ENCODE assay signal across 12 mouse cellular contexts in the genomic region with DNA sequence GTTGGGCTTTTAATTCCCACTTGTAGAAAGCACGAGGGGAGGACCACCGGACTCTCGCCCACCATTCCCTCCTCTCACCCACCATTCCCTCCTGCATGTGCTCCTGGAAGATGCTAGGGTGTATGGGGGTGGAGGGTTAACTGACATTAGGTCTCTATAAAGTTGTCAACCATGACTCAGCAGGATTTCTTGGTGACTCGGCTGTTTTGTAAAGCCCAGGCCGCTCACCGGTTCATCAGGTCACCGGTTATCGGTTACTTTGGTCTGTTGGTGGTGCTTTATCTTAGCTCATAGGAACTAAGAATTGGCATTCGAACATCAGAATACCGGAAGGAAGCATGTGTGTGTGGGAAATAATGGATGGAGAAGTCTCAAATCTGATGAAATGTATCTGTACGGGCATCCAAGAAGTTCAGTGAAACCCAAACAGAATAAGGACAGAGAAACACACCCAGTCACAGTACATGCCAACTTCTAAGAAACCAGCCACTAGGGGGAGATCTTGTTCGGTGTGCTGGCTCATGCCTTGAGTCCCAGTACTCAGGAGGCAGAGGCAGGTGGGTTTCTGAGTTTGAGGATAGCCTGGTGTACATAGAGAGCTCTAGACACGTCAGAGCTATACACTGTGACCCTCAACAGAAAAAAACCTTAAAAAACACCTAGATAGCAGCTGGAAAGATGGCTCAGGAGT. TPM values are rescaled to one million over a fixed set of nuclear protein-coding genes. Genes with fewer than 3 reads are reported as not detected.
DNase-seq lines count a peak whose midpoint lies in the region; ATAC-seq and TF ChIP-seq lines count a peak whose summit lies in the region.
"Had no signal": no experiment of that assay in that cellular context is flagged by ENCODE, and none has a peak within 500 bp of the region (broad histone marks: within the 10 kb centered on the region; RNA-seq: fewer than 3 reads in every experiment).

No protein-coding gene starts in this region.

- intact Hi-C loops in heart, postnatal 14 days (cut with DNase I) = loop anchor here (5.0 kb wide), 1 partner anchor 85 kb away; no protein-coding TSS in a partner anchor

- ATAC-seq in lung, embryonic 14.5 days (ENCODE audit: insufficient read depth) = no peak
- ATAC-seq: hindbrain, embryonic 16.5 days; midbrain, embryonic 16.5 days had no signal

- H3K4me3 ChIP-seq in lung, embryonic 14.5 days (ENCODE audit: low read depth, low read length) = no peak overlapping the region

- H3K4me2 ChIP-seq in lung, embryonic 14.5 days = no peak overlapping the region

- WGBS in lung, embryonic 14.5 days = 94% methylated on average over 13 of the region's 13 CpGs

- no peak overlapping the region for H3K27ac ChIP-seq in lung, embryonic 14.5 days (ENCODE audit: low read depth)

- peaks cover 50% of the 10 kb centered on the region for H3K36me3 ChIP-seq in lung, embryonic 14.5 days (ENCODE audit: insufficient read depth)

- no peaks in the 10 kb centered on the region for H3K27me3 ChIP-seq in lung, embryonic 14.5 days (ENCODE audit: insufficient read depth, low read length)

- no peaks in the 10 kb centered on the region for H3K9me3 ChIP-seq in lung, embryonic 14.5 days (ENCODE audit: low read depth, low read length)

- TF ChIP-seq CTCF in lung, embryonic 14.5 days (IDR thresholded peaks at IDR 0.05; ENCODE audit: low read depth) = peak; percentile 43; the same call in 1 of the 2 replicates

- peak; percentile 14 to 44 for DNase-seq in heart, adult 18-20 months
- DNase-seq in heart, postnatal 14 days = no peak
- DNase-seq in 416B (ENCODE audit: low read depth) (peak; percentile 74), WW6 (ENCODE audit: low read depth, low spot score) (peak; percentile 26)
- DNase-seq in lung, embryonic 14.5 days = peak; percentile 43
- DNase-seq in adrenal gland, adult 18-20 months (ENCODE audit: low spot score in 2 of 2) = no peak
- no peak for DNase-seq in adrenal gland, postnatal 4 days (ENCODE audit: low spot score in 2 of 2)
- DNase-seq in gastrocnemius, adult 18-20 months (ENCODE audit: low spot score) = no peak
- DNase-seq: cerebellum, postnatal 36 days had no signal

- H3K4me1 ChIP-seq in lung, embryonic 14.5 days (ENCODE audit: insufficient read depth) = no peaks in the 10 kb centered on the region

- no peak overlapping the region for H3K9ac ChIP-seq in lung, embryonic 14.5 days

RNA-seq across cellular contexts. Expression of a gene that starts 37.2 kb away (rescaled TPM):
- total RNA-seq in heart, adult 18-20 months (2021) = not detected
- total RNA-seq in heart, postnatal 14 days (2021) = not detected
- polyA plus RNA-seq in lung, embryonic 14.5 days (2014; fragmentation: Nextera tagmentation; extraction: Ambion mirVana) = not detected in 2 replicates
- total RNA-seq in adrenal gland, adult 18-20 months (2021) = not detected
- total RNA-seq in adrenal gland, postnatal 4 days (2021) = not detected
- not detected for total RNA-seq in gastrocnemius, adult 18-20 months (2021)
- total RNA-seq: left cerebral cortex, adult 18-20 months had no signal
- polyA plus RNA-seq: hindbrain, embryonic 16.5 days; midbrain, embryonic 16.5 days had no signal

RNA-seq across cellular contexts. Expression of a gene that starts 37.8 kb away (rescaled TPM):
- total RNA-seq in heart, adult 18-20 months (2021) = not detected
- not detected for total RNA-seq in heart, postnatal 14 days (2021)
- 0.28 and 0.63 TPM in 2 replicates for polyA plus RNA-seq in lung, embryonic 14.5 days (2014; fragmentation: Nextera tagmentation; extraction: Ambion mirVana)
- total RNA-seq in adrenal gland, adult 18-20 months (2021) = not detected
- total RNA-seq in adrenal gland, postnatal 4 days (2021) = under 1 TPM in 1 of 2 experiments, not detected in 1; 0.20 TPM
- total RNA-seq in gastrocnemius, adult 18-20 months (2021) = not detected

RNA-seq across cellular contexts. Expression of a gene that starts 49.9 kb away (rescaled TPM):
- 10 to 100 TPM; 13.0 to 13.8 TPM for total RNA-seq in heart, adult 18-20 months (2021)
- total RNA-seq in heart, postnatal 14 days (2021) = 10 to 100 TPM; 17.2 to 18.1 TPM
- polyA plus RNA-seq in lung, embryonic 14.5 days (2014; fragmentation: Nextera tagmentation; extraction: Ambion mirVana) = 16.6 and 18.0 TPM in 2 replicates
- 1 to 10 TPM; 5.0 to 7.9 TPM for total RNA-seq in adrenal gland, adult 18-20 months (2021)
- 10 to 100 TPM; 20.7 to 22.7 TPM for total RNA-seq in adrenal gland, postnatal 4 days (2021)
- total RNA-seq in gastrocnemius, adult 18-20 months (2021) = 1 to 10 TPM; 5.2 to 6.1 TPM

Comparison
In these comparisons a context has a peak if more than half of its experiments do, and no peak if none do; other contexts are left out.
1. DNase-seq: peak in heart, adult 18-20 months (2 of 2), 416B (single experiment), WW6 (single experiment) and lung, embryonic 14.5 days (single experiment); none in heart, postnatal 14 days (0 of 2), adrenal gland, adult 18-20 months (0 of 2), adrenal gland, postnatal 4 days (0 of 2) and gastrocnemius, adult 18-20 months (single experiment).